Mouse (Mus musculus): Measurements from ENCODE around the gene Rpl4.
"Not testable (repeated sequence)": the region's sequence is repeated elsewhere in the genome, so short reads cannot be mapped to it uniquely, and the experiment has no call there.

Gene Rpl4

GRCm38 (mm10) chr9:64197524-64197923 lies 24.3 kb downstream of the Rpl4 start:
- no peak for DNase-seq (ENCODE audit: low spot score in 2 of 2)

- DNase-seq (ENCODE audit: low spot score in 2 of 2) = no peak
Observed at GRCm38 (mm10) chr9:64198068-64198762, 25.0 kb downstream of the Rpl4 start.

- not testable (repeated sequence) for DNase-seq (ENCODE audit: low spot score in 2 of 2)
Observed at GRCm38 (mm10) chr9:64198763-64199418, 25.7 kb downstream of the Rpl4 start.

- DNase-seq (ENCODE audit: low spot score in 2 of 2) = no peak
Observed at GRCm38 (mm10) chr9:64199897-64200296, 26.7 kb downstream of the Rpl4 start.

GRCm38 (mm10) chr9:64202331-64202730 lies 29.2 kb downstream of the Rpl4 start:
- no peak for DNase-seq (ENCODE audit: low spot score in 2 of 2)

- no peak for DNase-seq (ENCODE audit: low spot score in 2 of 2)
Observed at GRCm38 (mm10) chr9:64202866-64203265, 29.7 kb downstream of the Rpl4 start.

- no peak for DNase-seq (ENCODE audit: low spot score in 2 of 2)
Observed at GRCm38 (mm10) chr9:64207509-64208084, 34.4 kb downstream of the Rpl4 start.

- DNase-seq (ENCODE audit: low spot score in 2 of 2) = no peak
Observed at GRCm38 (mm10) chr9:64214452-64214851, 41.3 kb downstream of the Rpl4 start.

GRCm38 (mm10) chr9:64216090-64216489 lies 42.9 kb downstream of the Rpl4 start:
- no peak for DNase-seq (ENCODE audit: low spot score in 2 of 2)

- DNase-seq (ENCODE audit: low spot score in 2 of 2) = no peak
Observed at GRCm38 (mm10) chr9:64216641-64217040, 43.5 kb downstream of the Rpl4 start.

GRCm38 (mm10) chr9:64217887-64218286 lies 44.7 kb downstream of the Rpl4 start:
- no peak for DNase-seq (ENCODE audit: low spot score in 2 of 2)

GRCm38 (mm10) chr9:64219305-64219704 lies 46.1 kb downstream of the Rpl4 start:
- no peak for DNase-seq (ENCODE audit: low spot score in 2 of 2)

GRCm38 (mm10) chr9:64219772-64220420 lies 46.7 kb downstream of the Rpl4 start:
- no peak for DNase-seq (ENCODE audit: low spot score in 2 of 2)

- DNase-seq (ENCODE audit: low spot score in 2 of 2) = no peak
Observed at GRCm38 (mm10) chr9:64220603-64221002, 47.4 kb downstream of the Rpl4 start.

GRCm38 (mm10) chr9:64221480-64221879 lies 48.3 kb downstream of the Rpl4 start:
- no peak for DNase-seq (ENCODE audit: low spot score in 2 of 2)

GRCm38 (mm10) chr9:64222098-64222497 lies 48.9 kb downstream of the Rpl4 start:
- no peak for DNase-seq (ENCODE audit: low spot score in 2 of 2)

- DNase-seq (ENCODE audit: low spot score in 2 of 2) = no peak
Observed at GRCm38 (mm10) chr9:64225805-64226204, 52.6 kb downstream of the Rpl4 start.

- DNase-seq (ENCODE audit: low spot score in 2 of 2) = no peak
Observed at GRCm38 (mm10) chr9:64227736-64228135, 54.6 kb downstream of the Rpl4 start.
